Mouse (Mus musculus) liver, adult 2 months (tissue): ENCODE measurements around the gene Slc36a3.
"Not testable (repeated sequence)": the region's sequence is repeated elsewhere in the genome, so short reads cannot be mapped to it uniquely, and the experiment has no call there.

Experiments used
- CTCF ChIP-seq: fragments of 200-500 bp; IDR thresholded peaks from 2 replicates; pipeline ENCODE4 v1.5.1; 2011; ENCODE audit warnings: low read depth, low read length, control low read depth
- POLR2A ChIP-seq: fragments of 200-500 bp; IDR thresholded peaks from 2 replicates; pipeline ENCODE4 v1.6.1; 2011; ENCODE audit warnings: low read length, control low read depth; ENCODE audit not compliant: insufficient read depth; ENCODE audit errors: extremely low read depth

DNA sequence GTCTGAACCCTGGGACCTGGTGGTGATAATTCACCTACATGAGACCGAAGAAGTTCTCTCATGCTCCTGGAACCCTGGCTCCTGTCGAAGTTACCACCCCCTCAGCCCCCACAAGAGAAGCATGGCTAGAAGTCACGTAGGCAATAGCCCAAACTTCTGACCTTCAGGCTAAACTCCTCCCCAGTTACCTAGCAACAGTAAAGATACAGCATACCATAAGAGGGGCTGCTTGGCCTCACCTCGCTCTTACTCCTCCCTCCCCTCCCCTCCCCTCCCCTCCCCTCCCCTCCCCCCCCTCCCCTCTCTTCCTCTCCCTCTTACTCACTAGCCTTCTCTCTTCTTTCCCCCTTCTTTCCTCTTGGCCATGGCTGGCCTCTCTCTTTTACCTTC lies 37.7 kb downstream of the Slc36a3 start:
- not testable (repeated sequence) for TF ChIP-seq CTCF, POLR2A
